Mouse (Mus musculus) liver, embryonic 11.5 days (tissue): ENCODE measurements around the gene Jazf1. TPM values are rescaled to one million over a fixed set of nuclear protein-coding genes. Genes with fewer than 3 reads are reported as not detected.

Experiments
- ATAC-seq: fragments of 200-750 bp; cut with Nextera tagmentation; replicated peaks from 2 replicates; pipeline ENCODE4 v1.8.0; 2017; ENCODE audit warnings: moderate number of reproducible peaks, mild to moderate bottlenecking, moderate TSS enrichment, moderate library complexity; ENCODE audit not compliant: low FRiP score
- DNase-seq: peaks from one replicate; pipeline ENCODE4 v3.0.0-alpha.2; 2017; ENCODE audit warnings: low spot score
- H3K27ac ChIP-seq: fragments of 300-500 bp; sonication (generic); 2 replicates; pipeline ENCODE4 v1.5.1; 2014; ENCODE audit warnings: mild to moderate bottlenecking, low read depth, low read length, control low read depth
- H3K27me3 ChIP-seq: fragments of 300-500 bp; sonication (generic); replicated peaks from 2 replicates; pipeline ENCODE4 v1.6.1; 2014; ENCODE audit warnings: low read length, mixed read lengths; ENCODE audit not compliant: control insufficient read depth, insufficient read depth
- H3K36me3 ChIP-seq: fragments of 300-500 bp; sonication (generic); 2 replicates; pipeline ENCODE4 v1.6.1; 2014; ENCODE audit warnings: mild to moderate bottlenecking, low read length, moderate library complexity, mixed read lengths; ENCODE audit not compliant: control insufficient read depth, insufficient read depth
- H3K4me1 ChIP-seq: fragments of 300-500 bp; sonication (generic); replicated peaks from 2 replicates; pipeline ENCODE4 v1.6.1; 2014; ENCODE audit warnings: low read length, mixed read lengths; ENCODE audit not compliant: control insufficient read depth, insufficient read depth
- H3K4me2 ChIP-seq: fragments of 300-500 bp; sonication (generic); 2 replicates; pipeline ENCODE4 v1.6.1; 2014; ENCODE audit warnings: mild to moderate bottlenecking, control low read depth, moderate library complexity
- H3K4me3 ChIP-seq: fragments of 300-500 bp; sonication (generic); 2 replicates; pipeline ENCODE4 v1.5.1; 2014; ENCODE audit warnings: low read depth, low read length, control low read depth
- H3K9ac ChIP-seq: fragments of 300-500 bp; sonication (generic); 2 replicates; pipeline ENCODE4 v1.6.1; 2014; ENCODE audit warnings: low read depth, low read length, control low read depth
- H3K9me3 ChIP-seq: fragments of 300-500 bp; sonication (generic); 2 replicates; pipeline ENCODE4 v1.6.1; 2016; ENCODE audit warnings: low read length, inconsistent platforms, mixed read lengths; ENCODE audit not compliant: control insufficient read depth
- WGBS: fragments of 180-500 bp; shearing (Covaris S2); extraction: QIAGEN DNeasy Blood & Tissue Kit; methylation state at CpG from one replicate; pipeline ENCODE4 v1.1.7; 2014; 5-methylcytosine and 5-hydroxymethylcytosine counted together
- polyA plus RNA-seq: library from polyadenylated mRNA; unstranded; fragments of >200 nt; fragmentation: Nextera tagmentation; extraction: Ambion mirVana; gene quantifications from 2 replicates; pipeline ENCODE4 v1.2.1, GENCODE M21; 2014

The Jazf1 gene
- polyA plus RNA-seq, 1 experiment from 2014 or later = 1.9 TPM

DNA sequence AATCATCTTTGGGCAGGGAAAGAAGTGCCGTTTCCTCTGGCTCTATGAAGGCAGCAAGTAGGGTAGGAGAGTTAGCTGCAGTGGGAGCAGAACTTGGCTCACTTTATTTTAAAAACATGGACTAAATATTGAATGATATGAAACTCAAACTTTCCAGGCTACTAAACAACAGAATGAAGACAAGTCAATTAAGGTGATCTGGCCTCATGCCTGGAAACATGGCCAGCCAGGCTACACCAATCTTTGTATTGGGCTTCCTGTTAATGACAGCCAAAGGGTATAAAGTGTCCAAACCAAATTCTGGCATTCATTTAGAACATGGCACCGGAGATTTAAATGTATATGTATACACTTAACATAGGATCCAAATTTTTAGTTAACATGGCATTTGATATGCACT is 199.2 kb downstream of the Jazf1 start:
- H3K4me2 ChIP-seq = no peak overlapping the region
- H3K9me3 ChIP-seq = no peaks in the 10 kb centered on the region
- no peaks in the 10 kb centered on the region for H3K4me1 ChIP-seq
- WGBS = 84% methylated on average over 2 of the region's 2 CpGs
- ATAC-seq (no peak), DNase-seq (no peak)
- H3K36me3 ChIP-seq = no peaks in the 10 kb centered on the region
- H3K27ac ChIP-seq = no peak overlapping the region
- no peak overlapping the region for H3K4me3 ChIP-seq
- no peaks in the 10 kb centered on the region; the same call in 1 of the 2 replicates for H3K27me3 ChIP-seq
- no peak overlapping the region for H3K9ac ChIP-seq

- H3K36me3 ChIP-seq = no peaks in the 10 kb centered on the region
- WGBS = 77% methylated on average over 2 of the region's 2 CpGs
- H3K27me3 ChIP-seq = no peaks in the 10 kb centered on the region; the same call in 1 of the 2 replicates
Observed at GRCm38 (mm10) chr6:52868352-52868751, 200.1 kb downstream of the Jazf1 start.

DNA sequence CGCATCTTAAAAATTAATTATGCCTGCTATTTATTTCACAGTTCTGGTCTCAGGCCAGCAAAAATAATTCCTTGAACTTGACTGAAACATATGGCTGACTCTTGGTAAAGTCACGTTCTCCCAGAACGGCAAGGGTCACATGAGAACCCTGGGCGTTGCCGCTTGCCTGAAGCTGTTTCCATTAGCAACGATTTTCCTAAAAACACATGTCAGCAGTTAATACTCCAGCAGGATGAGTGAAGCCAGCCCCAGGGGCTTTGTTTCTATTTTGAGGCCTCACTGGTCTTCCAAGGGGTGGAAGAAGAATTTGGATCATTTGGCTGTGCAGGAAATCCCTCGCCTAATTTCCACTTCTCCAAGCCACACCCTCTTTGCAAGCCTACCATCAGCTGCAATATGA is 206.5 kb downstream of the Jazf1 start:
- H3K9ac ChIP-seq = no peak overlapping the region
- no peak overlapping the region for H3K4me2 ChIP-seq
- ATAC-seq (no peak), DNase-seq (no peak)
- H3K27ac ChIP-seq = no peak overlapping the region
- H3K9me3 ChIP-seq = no peaks in the 10 kb centered on the region
- 62% methylated on average over 7 of the region's 7 CpGs for whole genome bisulfite sequencing
- H3K4me3 ChIP-seq = no peak overlapping the region
- H3K27me3 ChIP-seq = no peaks in the 10 kb centered on the region; the same call in 1 of the 2 replicates
- no peaks in the 10 kb centered on the region for H3K4me1 ChIP-seq
- no peaks in the 10 kb centered on the region for H3K36me3 ChIP-seq

More at GRCm38 (mm10) chr6:52868352-52868751, 200.1 kb downstream of the Jazf1 start:
- Histone ChIP-seq H3K4me2 (no peak overlapping the region), H3K4me3 (no peak overlapping the region), H3K9ac (no peak overlapping the region), H3K27ac (no peak overlapping the region), H3K4me1 (no peaks in the 10 kb centered on the region), H3K9me3 (no peaks in the 10 kb centered on the region)
- no peak for ATAC-seq
- no peak for DNase-seq

DNA sequence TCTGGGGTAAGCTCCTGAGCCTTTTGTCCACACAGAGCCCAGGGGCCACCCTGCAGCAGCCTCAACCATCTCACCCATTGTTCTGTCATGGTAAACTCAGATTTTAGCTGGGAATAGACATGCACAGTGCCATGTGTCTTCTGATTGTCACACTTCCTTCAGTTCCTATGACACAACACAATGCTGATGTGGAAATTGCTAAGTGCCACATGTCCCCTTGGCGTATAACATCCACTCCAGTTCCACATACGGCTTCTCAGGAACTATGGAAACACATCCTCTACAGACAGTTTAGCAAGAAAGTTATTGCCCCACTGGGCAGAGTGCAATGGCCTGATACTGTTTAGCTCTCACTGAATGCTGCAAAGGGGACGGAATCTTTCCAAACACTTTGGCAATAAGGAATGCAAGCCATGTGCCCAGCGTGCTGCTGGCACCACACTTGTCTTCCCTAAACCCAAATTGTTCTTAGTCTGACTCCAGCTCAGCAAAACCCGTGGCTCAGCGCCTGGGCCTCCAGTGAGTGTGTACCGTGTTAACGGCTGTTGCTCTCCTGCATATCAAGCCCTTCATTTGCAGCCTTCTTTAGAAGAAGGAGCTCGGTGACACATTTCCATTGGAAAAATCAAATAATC is 207.1 kb downstream of the Jazf1 start:
- WGBS = 76% methylated on average over 9 of the region's 9 CpGs
- Histone ChIP-seq H3K27me3 (no peaks in the 10 kb centered on the region; the same call in 1 of the 2 replicates), H3K36me3 (no peaks in the 10 kb centered on the region), H3K4me3 (no peak overlapping the region), H3K27ac (no peak overlapping the region), H3K9me3 (no peaks in the 10 kb centered on the region), H3K9ac (no peak overlapping the region), H3K4me1 (no peaks in the 10 kb centered on the region), H3K4me2 (no peak overlapping the region)
- DNase-seq = no peak
- no peak for ATAC-seq

GRCm38 (mm10) chr6:52860713-52861112 is 207.7 kb downstream of the Jazf1 start:
- H3K9me3 ChIP-seq = no peaks in the 10 kb centered on the region
- no peaks in the 10 kb centered on the region for H3K27me3 ChIP-seq
- no peak overlapping the region for H3K27ac ChIP-seq
- no peaks in the 10 kb centered on the region for H3K36me3 ChIP-seq
- 43% methylated on average over 6 of the region's 6 CpGs for WGBS
- ATAC-seq (no peak), DNase-seq (no peak)
- H3K9ac ChIP-seq = no peak overlapping the region
- H3K4me3 ChIP-seq = no peak overlapping the region
- H3K4me2 ChIP-seq = no peak overlapping the region
- no peaks in the 10 kb centered on the region for H3K4me1 ChIP-seq

DNA sequence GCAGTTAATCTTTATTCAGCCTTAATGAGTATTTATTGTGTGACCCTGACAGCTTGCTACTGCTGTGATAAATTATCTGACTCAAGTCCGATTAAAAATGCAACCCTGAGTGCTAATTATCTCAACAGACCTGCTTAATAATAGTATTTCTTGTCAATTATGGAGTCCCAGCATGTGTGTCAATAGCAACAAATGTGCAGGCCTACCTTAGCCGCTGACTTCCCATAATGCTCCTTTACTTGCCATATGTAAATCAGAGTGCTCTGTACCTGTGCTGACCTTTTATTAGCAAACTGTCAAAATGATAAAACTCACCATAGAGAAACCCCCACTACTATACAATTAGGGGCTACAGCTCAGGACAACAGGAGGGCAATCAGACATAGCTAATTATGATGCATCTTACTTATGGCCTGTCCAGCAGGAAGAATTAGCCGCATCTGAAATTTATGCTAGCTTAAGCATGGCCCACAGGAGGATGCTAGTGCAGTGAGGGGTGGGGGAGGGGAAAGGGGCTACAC is 209.5 kb downstream of the Jazf1 start:
- Histone ChIP-seq H3K9me3 (no peaks in the 10 kb centered on the region), H3K36me3 (no peaks in the 10 kb centered on the region), H3K27ac (no peak overlapping the region), H3K4me3 (no peak overlapping the region), H3K9ac (no peak overlapping the region), H3K4me2 (no peak overlapping the region), H3K4me1 (no peaks in the 10 kb centered on the region), H3K27me3 (no peaks in the 10 kb centered on the region)
- WGBS = 78% methylated on average over 3 of the region's 3 CpGs
- DNase-seq = no peak
- no peak for ATAC-seq

DNA sequence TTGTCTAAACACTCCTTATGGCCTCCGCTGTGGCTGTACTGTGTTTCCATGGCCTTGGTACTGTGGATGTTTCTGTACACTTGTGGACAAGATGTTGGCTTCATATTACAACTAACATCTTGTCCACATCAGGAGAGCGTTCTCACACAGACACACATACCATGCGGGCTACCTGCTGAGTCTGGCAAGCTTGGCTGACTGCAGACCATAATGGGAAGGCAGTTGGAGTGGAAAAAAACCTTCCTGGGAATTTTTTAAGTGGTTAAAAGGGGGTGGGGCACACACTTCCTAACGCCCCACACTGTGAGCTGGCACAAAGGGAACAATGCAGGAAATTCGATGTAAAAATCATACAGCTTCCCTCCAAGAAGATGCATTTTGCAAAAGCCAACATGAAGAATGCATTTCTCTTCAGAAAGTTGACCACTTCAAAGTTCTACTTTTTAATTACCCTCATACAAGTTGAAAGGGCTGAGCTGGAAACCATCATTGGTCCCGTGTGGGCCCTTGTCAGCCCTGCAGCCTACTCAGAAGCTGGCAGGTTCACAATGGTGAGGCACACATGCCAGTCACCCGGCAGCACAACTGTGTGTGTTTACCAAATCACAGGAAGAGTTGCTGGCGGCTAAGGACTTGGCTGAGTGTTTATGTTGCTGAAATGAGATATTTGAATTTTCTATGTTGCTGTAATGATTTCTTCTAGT is 215.9 kb downstream of the Jazf1 start:
- H3K27me3 ChIP-seq = no peaks in the 10 kb centered on the region
- no peak overlapping the region for H3K4me3 ChIP-seq
- ATAC-seq (no peak), DNase-seq (no peak)
- no peak overlapping the region for H3K27ac ChIP-seq
- H3K36me3 ChIP-seq = no peaks in the 10 kb centered on the region
- no peak overlapping the region for H3K4me2 ChIP-seq
- 72% methylated on average over 8 of the region's 8 CpGs for WGBS
- no peaks in the 10 kb centered on the region for H3K4me1 ChIP-seq
- H3K9me3 ChIP-seq = no peaks in the 10 kb centered on the region
- no peak overlapping the region for H3K9ac ChIP-seq

GRCm38 (mm10) chr6:52851975-52852374 is 216.5 kb downstream of the Jazf1 start:
- no peak overlapping the region for H3K27ac ChIP-seq
- H3K4me2 ChIP-seq = no peak overlapping the region
- no peak overlapping the region for H3K9ac ChIP-seq
- no peaks in the 10 kb centered on the region for H3K4me1 ChIP-seq
- WGBS = 69% methylated on average over 3 of the region's 3 CpGs
- no peaks in the 10 kb centered on the region for H3K9me3 ChIP-seq
- H3K36me3 ChIP-seq = no peaks in the 10 kb centered on the region
- no peaks in the 10 kb centered on the region for H3K27me3 ChIP-seq
- DNase-seq (no peak), ATAC-seq (no peak)
- no peak overlapping the region for H3K4me3 ChIP-seq

DNA sequence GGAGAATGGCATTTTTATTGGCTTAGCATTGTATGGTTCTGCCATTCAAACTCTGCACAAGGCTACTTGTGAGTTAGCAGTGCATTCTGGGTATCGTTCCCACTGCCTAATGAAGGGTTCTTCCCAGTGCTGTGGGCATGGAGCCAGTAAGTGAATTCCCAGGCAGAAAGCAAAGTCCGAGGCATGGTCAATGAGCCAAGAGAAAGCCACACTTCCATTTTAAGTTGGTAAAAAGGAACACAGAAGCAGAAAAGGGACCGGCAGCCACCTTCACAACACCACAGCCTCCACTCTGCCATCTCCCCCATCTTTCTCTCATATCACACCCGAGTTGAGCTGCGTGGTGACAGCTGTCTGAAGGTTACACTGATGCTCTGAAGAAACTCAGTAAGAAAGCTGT is 217.4 kb downstream of the Jazf1 start:
- 63% methylated on average over 5 of the region's 5 CpGs for WGBS
- Histone ChIP-seq H3K9ac (no peak overlapping the region), H3K27ac (no peak overlapping the region), H3K36me3 (no peaks in the 10 kb centered on the region), H3K4me1 (no peaks in the 10 kb centered on the region), H3K4me3 (no peak overlapping the region), H3K4me2 (no peak overlapping the region), H3K27me3 (no peaks in the 10 kb centered on the region), H3K9me3 (no peaks in the 10 kb centered on the region)
- ATAC-seq (no peak), DNase-seq (no peak)
